Mouse (Mus musculus) ES-E14 (cell line): ENCODE data around the gene Phf21a. TPM values are rescaled to one million over a fixed set of nuclear protein-coding genes. Genes with fewer than 3 reads are reported as not detected.

Experiments
- DNase-seq: peaks from one replicate; pipeline ENCODE4 v3.0.0-alpha.2; 2013; ENCODE audit warnings: low read depth, low spot score
- H3K27ac ChIP-seq: 2 replicates; pipeline ENCODE4 v1.5.1; 2012; ENCODE audit warnings: low read depth, mild to moderate bottlenecking, low read length, moderate library complexity, mixed read lengths; ENCODE audit not compliant: poor library complexity, insufficient read depth, severe bottlenecking
- H3K36me3 ChIP-seq: 2 replicates; pipeline ENCODE4 v1.6.1; 2012; ENCODE audit warnings: mild to moderate bottlenecking, low read length, moderate library complexity, mixed read lengths; ENCODE audit not compliant: control insufficient read depth, poor library complexity, insufficient read depth, severe bottlenecking
- H3K4me1 ChIP-seq, 2 experiments: fragments of 150-350 bp in 1 of 2; sonication (generic) in 1 of 2; 2 replicates each; pipeline ENCODE4 v1.6.1; 2012; ENCODE audit warnings: low read length in 2 of 2, mild to moderate bottlenecking in 1 of 2, mixed read lengths in 1 of 2; ENCODE audit not compliant: control insufficient read depth in 2 of 2, insufficient read depth in 2 of 2, poor library complexity in 1 of 2
- H3K4me3 ChIP-seq, 2 experiments: fragments of 150-350 bp in 1 of 2; sonication (generic) in 1 of 2; 2 replicates each; pipeline ENCODE4 v1.5.1; 2012; ENCODE audit warnings: low read length in 2 of 2, low read depth in 1 of 2, mild to moderate bottlenecking in 1 of 2, mixed read lengths in 1 of 2; ENCODE audit not compliant: insufficient read depth in 1 of 2, poor library complexity in 1 of 2, severe bottlenecking in 1 of 2
- H3K9ac ChIP-seq: 2 replicates; pipeline ENCODE4 v1.6.1; 2012; ENCODE audit warnings: low read depth, mild to moderate bottlenecking, low read length, mixed read lengths; ENCODE audit not compliant: poor library complexity, insufficient read depth, severe bottlenecking
- H3K9me3 ChIP-seq: fragments of 150-350 bp; sonication (generic); 2 replicates; pipeline ENCODE4 v1.6.1; 2012; ENCODE audit warnings: low read depth, mild to moderate bottlenecking, low read length; ENCODE audit not compliant: control insufficient read depth, insufficient read depth
- CHD2 ChIP-seq: IDR thresholded peaks from 2 replicates; pipeline ENCODE4 v1.6.1; 2014; ENCODE audit warnings: mild to moderate bottlenecking, low read depth, low read length, inconsistent platforms
- HCFC1 ChIP-seq: IDR thresholded peaks from 2 replicates; pipeline ENCODE4 v1.6.1; 2012; ENCODE audit warnings: low read length, inconsistent platforms, borderline replicate concordance; ENCODE audit not compliant: insufficient read depth
- MAFK ChIP-seq: IDR thresholded peaks from 2 replicates; pipeline ENCODE4 v1.6.1; 2014; ENCODE audit warnings: mild to moderate bottlenecking, low read depth, low read length, inconsistent platforms; ENCODE audit not compliant: insufficient read depth
- ZC3H11A ChIP-seq: IDR thresholded peaks from 2 replicates; pipeline ENCODE4 v1.6.1; 2012; ENCODE audit warnings: low read depth, mild to moderate bottlenecking, inconsistent platforms, low read length, borderline replicate concordance
- ZNF384 ChIP-seq: IDR thresholded peaks from 2 replicates; pipeline ENCODE4 v1.6.1; 2012; ENCODE audit warnings: low read depth, low read length, inconsistent platforms
- in situ Hi-C, 2 experiments: fragments of 600-800 bp; cut with MboI; formaldehyde crosslinking; loops; one replicate each; pipeline ENCODE4 v1.15.1; 2025; ENCODE audit warnings: low sequenced_read_pairs in 2 of 2, inconsistent platforms in 1 of 2; ENCODE audit not compliant: unreplicated experiment in 2 of 2
- total RNA-seq: library from RNA; depleted of rRNA; stranded (reverse); fragments of 300-350 nt; gene quantifications from 2 replicates; pipeline ENCODE4 v1.2.3, GENCODE M21; 2012

Phf21a gene
- total RNA-seq, 1 experiment: 23.5 TPM

DNA sequence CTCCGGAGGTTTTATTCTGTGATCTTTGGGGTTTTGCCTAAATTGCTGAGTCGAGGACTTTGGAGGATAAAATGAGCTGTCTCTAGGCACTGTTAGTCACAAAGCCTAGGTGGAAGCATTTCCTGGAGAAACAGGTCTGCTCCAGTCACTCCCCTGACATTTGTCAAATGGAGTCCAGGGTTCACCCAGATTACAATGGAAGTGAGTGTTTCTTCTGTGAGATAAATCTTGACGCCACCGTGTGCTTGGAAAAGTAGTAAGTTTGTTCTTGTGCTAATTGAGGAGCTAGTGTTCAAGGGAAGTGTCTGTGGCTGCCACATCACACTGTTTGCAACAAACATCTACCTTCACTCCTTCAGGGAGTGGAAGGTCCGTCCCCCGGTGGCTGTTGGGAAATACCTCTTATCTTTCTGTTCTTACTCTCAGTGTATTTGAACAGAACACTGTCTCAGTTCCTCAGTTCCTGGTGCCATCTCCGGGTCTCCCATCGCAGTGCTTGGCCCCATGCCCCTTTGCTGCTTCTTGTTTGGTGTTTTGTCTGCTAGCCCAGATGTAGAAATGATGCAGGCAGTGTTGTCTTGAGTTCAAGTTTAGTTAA lies 78.2 kb downstream of the Phf21a start:
- in situ Hi-C loops: no loop called here
- TF ChIP-seq ZC3H11A (no peak), HCFC1 (no peak), MAFK (no peak), ZNF384 (no peak), CHD2 (no peak)
- Histone ChIP-seq H3K9ac (no peak overlapping the region), H3K36me3 (no peaks in the 10 kb centered on the region), H3K9me3 (no peaks in the 10 kb centered on the region), H3K4me3 (no peak overlapping the region), H3K27ac (no peak overlapping the region), H3K4me1 (peaks cover 0 to 7% of the 10 kb centered on the region in 2 experiments; a peak in 1 of 4 replicates)
- no peak for DNase-seq

DNA sequence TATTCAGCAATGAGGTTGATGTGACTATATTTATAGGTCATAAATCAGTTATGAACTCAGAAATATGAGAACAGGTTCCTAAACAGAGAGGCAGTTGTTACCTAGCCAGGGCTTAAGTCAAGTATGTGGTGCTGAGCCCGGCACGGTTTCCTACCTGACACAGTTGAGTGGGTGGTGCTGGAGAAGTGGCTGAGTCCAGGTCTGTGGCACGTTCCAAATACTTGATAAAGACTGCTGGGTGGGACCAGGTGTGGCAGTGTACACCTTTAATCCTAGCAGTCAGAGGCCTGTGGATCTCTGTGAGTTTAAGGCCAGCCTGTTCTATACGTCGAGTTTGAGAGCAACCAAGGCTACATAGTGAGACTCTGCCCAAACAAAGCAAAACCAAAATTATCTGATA lies 79.4 kb downstream of the Phf21a start:
- H3K27ac ChIP-seq: no peak overlapping the region
- H3K36me3 ChIP-seq: no peaks in the 10 kb centered on the region
- no peak overlapping the region for H3K4me3 ChIP-seq
- H3K9ac ChIP-seq: no peak overlapping the region
- peaks cover 0 to 7% of the 10 kb centered on the region in 2 experiments; a peak in 1 of 4 replicates for H3K4me1 ChIP-seq
- no peaks in the 10 kb centered on the region for H3K9me3 ChIP-seq
- in situ Hi-C loops: no loop called here
- no peak for TF ChIP-seq MAFK
- TF ChIP-seq ZNF384: no peak
- no peak for TF ChIP-seq ZC3H11A
- no peak for TF ChIP-seq CHD2
- TF ChIP-seq HCFC1: no peak
- no peak for DNase-seq

DNA sequence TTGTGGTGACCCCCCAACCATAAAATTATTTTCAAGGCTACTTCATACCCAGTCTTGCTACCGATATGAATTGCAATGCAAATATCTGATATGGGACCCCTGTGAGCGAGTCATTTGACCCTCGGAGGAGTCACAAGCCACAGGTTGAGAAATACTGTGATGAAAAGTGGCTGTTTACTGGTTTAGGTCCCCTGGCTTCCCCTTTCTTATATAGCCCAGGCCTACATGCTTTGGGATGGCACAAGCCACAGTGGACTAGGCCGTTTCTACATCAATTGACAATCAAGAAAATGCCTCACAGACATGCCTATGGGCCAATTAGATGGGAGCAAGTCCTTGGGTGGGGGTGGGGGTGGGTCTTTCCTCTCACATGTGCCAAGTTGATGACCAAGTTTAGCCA lies 80.3 kb downstream of the Phf21a start:
- in situ Hi-C loops: no loop called here
- Histone ChIP-seq H3K36me3 (no peaks in the 10 kb centered on the region), H3K9me3 (no peaks in the 10 kb centered on the region), H3K9ac (no peak overlapping the region), H3K4me3 (no peak overlapping the region), H3K27ac (no peak overlapping the region), H3K4me1 (peaks cover 0 to 7% of the 10 kb centered on the region in 2 experiments; a peak in 1 of 4 replicates)
- TF ChIP-seq ZC3H11A (no peak), HCFC1 (no peak), MAFK (no peak), CHD2 (no peak), ZNF384 (no peak)
- DNase-seq: no peak

DNA sequence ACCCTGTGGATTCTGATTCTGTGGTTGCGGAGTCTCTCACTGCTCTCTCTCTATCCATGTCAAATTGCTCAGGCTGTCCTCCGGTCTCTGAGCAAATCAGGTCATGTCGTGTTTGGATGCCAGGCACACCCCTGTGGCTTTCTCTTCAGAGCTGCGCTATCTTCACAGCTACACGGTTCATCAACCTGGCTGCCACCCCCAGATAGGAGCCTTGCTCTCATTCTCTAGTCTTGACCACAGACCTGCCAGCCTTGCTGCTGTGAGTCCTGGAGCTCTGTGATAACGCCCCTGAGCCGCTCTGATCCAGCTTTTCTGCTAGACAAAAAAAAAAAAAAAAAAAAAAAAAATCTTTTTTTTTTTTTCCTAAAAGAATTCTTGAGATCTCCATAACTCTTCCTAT lies 81.3 kb downstream of the Phf21a start:
- Histone ChIP-seq H3K9me3 (no peaks in the 10 kb centered on the region), H3K9ac (no peak overlapping the region), H3K27ac (no peak overlapping the region), H3K36me3 (no peaks in the 10 kb centered on the region), H3K4me3 (no peak overlapping the region), H3K4me1 (peaks cover 0 to 7% of the 10 kb centered on the region in 2 experiments; a peak in 1 of 4 replicates)
- in situ Hi-C loops: no loop called here
- no peak for TF ChIP-seq ZC3H11A
- TF ChIP-seq ZNF384: peak; percentile 50; the same call in 1 of the 2 replicates
- no peak for DNase-seq

DNA sequence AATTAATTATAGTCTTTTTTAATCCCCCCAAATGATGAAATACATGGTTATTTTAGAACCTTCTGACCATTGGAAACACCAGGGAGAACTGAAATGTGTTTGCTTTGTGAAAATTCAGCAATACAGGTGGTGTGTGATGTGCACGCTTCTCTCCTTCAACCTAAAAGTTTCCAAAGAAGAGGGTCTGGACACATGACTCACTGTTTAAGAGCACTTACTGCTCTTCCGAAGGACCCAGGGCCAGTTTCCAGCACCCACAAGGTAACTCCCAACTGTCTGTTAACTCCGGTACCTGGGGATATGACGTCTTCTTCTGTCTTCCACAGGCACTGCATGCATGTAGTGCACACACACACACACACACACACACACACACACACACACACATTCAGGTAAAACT lies 82.1 kb downstream of the Phf21a start:
- TF ChIP-seq ZNF384 (no peak), HCFC1 (no peak)
- Histone ChIP-seq H3K4me3 (no peak overlapping the region), H3K36me3 (no peaks in the 10 kb centered on the region), H3K27ac (no peak overlapping the region), H3K4me1 (peaks cover 0 to 7% of the 10 kb centered on the region in 2 experiments; a peak in 1 of 4 replicates), H3K9ac (no peak overlapping the region), H3K9me3 (no peaks in the 10 kb centered on the region)
- no peak for DNase-seq
- in situ Hi-C loops: no loop called here
